Mouse (Mus musculus): ENCODE results near the gene Nub1.
A peak's percentile ranks its signal among the peaks of the same experiment; 100 is the strongest.

Nub1 gene

DNA sequence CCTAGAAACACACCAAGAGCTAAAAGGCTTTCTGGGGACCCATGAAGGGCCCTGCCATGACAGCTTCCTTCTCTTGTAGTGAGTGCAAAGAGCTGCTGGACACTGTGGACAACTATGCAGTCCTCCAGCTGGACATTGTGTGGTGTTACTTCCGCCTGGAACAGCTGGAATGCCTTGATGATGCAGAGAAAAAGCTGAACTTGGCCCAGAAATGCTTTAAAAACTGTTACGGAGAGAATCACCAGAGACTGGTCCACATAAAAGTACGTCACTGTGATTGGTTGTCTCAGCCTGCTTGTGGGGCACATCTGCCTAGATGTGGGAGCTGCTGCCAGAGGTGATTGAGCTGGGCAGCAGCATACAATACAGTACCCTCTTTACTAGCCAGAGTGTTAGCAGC is 15.9 kb downstream of the Nub1 start:
- no peak for DNase-seq

- DNase-seq: no peak
Observed at GRCm38 (mm10) chr5:24704615-24705014, 19.3 kb downstream of the Nub1 start.

GRCm38 (mm10) chr5:24709962-24710361 is 24.6 kb downstream of the Nub1 start:
- no peak for DNase-seq

GRCm38 (mm10) chr5:24711615-24712014 is 26.3 kb downstream of the Nub1 start:
- no peak for DNase-seq

- DNase-seq: peak; percentile 70 to 73
Observed at GRCm38 (mm10) chr5:24713199-24713598, 27.9 kb downstream of the Nub1 start.

DNA sequence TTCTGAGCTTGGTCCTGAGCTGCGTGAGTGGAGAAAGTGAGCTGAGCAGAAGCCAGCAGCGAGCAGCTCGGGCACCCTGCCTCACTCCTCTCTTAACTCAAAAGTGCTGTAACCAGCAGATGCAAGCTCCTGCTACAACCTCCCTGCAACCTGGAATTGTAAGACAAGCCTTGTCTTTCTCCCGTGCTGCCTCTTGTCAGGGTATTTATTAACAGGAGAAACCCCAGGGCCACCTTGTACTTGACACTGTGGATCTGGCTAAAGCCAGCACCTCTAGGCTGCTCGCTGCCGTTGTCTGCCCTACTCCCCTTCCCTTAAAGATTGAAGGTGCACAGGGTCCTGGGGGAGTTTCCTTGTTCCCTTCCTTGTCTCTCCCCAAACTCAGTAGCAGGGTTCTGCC is 28.7 kb downstream of the Nub1 start:
- DNase-seq: no peak

DNA sequence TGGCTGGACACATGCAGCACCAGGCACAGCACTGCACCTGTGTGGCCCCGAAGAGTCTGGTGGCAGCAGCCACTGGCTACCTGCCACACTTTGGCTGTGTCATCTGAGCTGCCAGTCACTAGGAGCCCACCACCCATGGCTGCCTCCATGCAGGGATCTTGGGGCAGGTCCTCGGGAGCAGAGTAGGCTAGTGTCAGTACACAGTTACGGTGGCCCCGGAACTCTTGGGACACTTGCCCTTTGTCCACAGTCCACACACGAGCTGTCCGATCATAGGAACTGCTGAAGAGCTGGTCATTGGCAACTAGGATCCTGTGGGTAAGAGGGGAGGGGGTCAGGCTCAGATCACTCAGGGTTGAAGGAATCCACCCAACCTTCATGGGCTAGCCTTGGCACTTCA is 32.7 kb downstream of the Nub1 start:
- DNase-seq: no peak

DNA sequence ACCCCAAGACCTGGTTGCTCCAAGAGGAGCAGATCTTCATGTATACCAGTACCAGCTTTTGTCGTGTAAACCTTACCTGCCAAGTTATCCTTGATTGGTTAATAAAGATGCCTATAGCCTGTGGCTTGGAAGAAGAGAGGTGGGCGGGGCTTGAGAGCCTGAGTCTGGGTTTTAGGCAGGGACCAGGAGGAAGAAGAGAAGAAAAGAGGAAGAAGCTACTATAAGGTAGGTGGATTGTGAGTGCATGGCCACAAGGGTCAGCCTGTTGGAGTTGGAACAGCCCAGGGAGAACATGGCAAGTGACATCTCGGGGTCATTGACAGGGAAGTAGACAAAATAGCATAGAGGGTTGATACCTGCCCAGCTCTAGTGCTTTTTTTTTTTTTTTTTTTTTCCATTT is 34.5 kb downstream of the Nub1 start:
- no peak for DNase-seq

DNA sequence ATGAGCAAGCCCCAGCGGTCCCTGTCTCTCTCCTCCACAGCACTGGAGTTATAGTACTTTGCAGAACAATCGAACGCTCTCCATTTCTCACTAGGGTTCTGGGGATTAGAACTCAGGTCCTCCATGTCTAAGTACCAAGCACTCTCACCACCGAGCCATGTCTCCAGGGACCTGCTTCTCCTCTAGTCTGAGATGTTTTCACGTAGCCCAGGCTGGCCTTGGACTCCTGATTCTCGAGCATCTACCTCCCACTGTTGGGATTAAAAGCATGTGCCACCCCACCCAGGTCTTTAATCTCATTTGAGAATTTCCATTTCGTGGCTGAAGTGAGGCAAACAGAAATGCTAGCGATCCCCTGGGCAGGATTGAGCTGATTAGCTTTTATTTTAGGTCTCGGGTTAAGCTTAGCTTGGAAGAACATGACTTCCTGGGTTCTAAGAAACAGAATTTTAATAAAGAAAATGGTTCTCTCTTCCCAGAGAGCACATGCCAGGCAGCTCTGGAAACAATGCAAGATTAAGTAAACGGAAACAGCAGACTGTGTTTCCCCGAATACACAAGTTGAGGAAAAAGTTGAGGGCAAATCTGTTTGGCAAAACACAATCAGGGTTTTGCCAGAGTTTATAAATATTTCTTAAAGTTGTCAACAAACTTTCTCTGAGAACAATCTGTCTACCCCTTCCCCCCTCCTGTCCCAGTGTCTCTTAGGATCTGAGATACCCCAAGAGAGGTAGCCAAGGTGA is 38.4 kb downstream of the Nub1 start:
- DNase-seq: no peak

DNA sequence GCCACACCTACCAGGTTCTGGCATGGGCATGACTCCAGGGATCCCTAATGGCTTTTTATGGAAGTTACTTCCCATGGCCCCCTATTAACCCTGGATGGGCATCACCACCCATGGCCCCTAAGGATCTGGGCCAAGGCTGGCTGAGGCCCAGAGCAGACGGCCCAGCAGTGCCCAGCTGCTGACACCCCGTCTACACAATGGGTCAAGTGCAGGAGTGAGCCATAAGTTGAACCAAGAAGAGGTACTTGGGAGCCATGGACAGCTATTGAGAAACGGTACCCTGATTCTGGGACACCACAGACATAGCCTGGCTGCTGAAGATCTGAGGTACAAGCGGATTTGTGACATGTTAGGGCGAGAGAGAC is 38.9 kb downstream of the Nub1 start:
- no peak for DNase-seq

GRCm38 (mm10) chr5:24724805-24725204 is 39.5 kb downstream of the Nub1 start:
- DNase-seq: no peak

DNA sequence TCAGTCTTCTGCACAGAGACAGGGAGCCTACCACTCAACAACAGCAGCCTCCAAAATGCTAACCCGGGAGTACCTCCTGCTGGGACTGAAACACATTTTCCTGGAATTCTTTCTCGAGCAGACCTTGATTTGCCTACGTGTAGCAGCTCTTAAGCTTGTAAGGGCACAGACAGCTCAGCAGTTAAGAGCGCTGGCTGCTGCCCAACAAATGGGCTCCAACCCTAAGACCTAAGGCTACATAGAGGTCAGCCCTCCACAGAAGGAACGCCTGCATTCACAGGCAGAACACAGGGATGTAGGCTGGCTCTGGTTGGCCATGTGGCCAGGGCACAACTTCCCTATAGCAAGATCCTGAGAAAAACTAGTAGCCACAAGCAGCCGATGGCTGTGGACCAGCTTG is 40.6 kb downstream of the Nub1 start:
- no peak for DNase-seq

DNA sequence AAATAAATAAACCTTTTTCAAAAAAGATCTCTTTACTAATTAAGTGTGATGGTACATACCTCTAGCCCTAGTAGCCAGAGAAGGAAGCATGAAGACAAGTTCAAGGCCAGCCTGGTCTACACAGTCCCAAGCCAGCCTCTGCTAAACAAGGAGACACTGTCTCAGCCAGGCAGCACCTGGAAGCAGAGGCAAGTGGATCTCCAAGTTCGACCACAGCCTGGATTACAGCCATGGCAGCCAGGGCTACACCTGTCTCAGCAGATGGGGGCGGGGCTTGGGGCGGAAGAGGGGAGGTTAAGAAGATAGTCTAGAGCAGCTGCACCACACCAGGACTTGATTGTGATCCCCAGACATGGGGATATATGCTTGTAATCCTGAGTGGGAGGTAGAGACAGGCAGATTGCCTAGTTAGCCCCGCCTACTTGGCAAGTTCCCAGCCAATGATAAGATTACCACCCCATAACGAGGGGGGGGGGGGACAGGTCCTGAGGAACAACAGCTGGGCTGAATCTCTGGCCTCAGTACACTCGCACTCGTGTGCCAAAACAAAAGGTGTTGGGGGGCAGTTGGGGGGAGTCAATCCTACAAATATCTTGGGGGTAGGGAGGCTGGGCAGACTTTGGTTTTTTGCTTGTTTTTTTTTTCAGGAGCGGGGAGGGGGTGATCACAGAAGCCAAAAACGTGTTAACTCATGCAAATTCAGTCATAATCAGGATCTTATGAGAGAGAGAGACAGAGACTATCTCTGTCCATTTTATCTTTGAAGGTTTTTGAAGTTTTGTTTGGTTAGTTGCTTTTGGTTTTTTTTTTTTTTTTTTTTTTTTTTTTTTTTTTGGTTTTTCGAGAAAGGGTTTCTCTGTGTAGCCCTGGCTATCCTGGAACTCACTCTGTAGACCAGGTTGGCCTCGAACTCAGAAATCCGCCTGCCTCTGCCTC is 41.8 kb downstream of the Nub1 start:
- DNase-seq: no peak

DNA sequence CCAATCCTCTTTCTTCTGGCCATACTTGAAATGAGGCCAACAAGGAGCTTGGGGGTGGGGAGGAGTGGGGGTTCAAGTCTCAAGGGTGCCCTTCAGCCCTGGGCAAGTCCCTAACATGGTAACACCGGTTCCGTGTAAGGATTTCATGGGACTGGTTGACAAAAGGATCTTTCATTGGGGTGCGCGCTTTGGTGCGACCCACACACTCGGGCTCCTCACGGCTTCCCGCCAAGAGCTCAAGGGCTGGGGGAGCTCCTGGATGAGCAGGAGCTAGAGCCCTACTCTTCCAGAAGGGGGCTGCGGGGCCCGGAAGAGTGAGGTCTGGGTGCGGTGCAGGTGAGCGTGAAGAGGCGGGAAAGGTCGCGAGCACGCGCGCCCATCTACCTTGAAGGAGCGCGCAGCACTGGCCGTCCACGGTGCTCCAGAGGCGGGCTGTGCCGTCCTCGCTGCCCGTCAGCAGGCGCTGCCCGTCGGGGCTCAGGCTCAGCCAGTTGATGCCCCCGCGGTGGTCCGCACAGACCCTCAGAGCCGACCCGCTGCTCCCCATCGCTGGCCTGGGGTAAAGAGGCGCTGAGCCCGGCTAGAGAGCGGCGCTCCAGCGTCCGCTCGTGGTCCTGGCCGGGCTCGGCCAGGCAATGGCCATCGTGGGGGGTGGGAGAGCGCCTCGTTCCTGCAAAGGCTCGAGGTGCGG is 44.6 kb downstream of the Nub1 start:
- no peak for DNase-seq

GRCm38 (mm10) chr5:24730488-24730871 is 45.1 kb downstream of the Nub1 start, which contains the start of gene Wdr86:
Gene Wdr86 (minus strand): TSS chr5:24730727.
- no peak for DNase-seq

GRCm38 (mm10) chr5:24730986-24731385 is 45.7 kb downstream of the Nub1 start:
- DNase-seq: no peak

GRCm38 (mm10) chr5:24733134-24733533 is 47.8 kb downstream of the Nub1 start:
- no peak for DNase-seq

GRCm38 (mm10) chr5:24733771-24734426 is 48.6 kb downstream of the Nub1 start:
- no peak for DNase-seq

- DNase-seq: no peak
Observed at GRCm38 (mm10) chr5:24737595-24737994, 52.3 kb downstream of the Nub1 start.

DNA sequence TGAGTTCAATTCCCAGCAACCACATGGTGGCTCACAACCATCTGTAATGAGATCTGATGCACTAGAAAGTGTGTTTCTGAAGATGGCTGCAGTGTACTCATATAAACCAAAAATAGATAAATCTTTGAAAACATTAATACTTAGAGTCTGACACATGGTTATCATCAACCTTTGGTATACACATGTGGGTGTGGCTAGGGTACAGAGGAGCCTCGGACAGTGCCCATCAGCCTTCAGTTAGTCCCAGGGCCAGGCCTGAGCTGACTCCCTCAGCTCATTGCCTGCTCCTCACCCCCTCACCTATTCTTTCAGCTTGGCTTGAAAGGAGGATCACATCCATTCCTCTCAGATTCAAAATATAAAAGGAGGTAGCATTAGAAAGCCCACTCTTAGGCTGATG is 53.2 kb downstream of the Nub1 start:
- no peak for DNase-seq

GRCm38 (mm10) chr5:24739141-24739753 is 53.9 kb downstream of the Nub1 start:
- DNase-seq: no peak

DNA sequence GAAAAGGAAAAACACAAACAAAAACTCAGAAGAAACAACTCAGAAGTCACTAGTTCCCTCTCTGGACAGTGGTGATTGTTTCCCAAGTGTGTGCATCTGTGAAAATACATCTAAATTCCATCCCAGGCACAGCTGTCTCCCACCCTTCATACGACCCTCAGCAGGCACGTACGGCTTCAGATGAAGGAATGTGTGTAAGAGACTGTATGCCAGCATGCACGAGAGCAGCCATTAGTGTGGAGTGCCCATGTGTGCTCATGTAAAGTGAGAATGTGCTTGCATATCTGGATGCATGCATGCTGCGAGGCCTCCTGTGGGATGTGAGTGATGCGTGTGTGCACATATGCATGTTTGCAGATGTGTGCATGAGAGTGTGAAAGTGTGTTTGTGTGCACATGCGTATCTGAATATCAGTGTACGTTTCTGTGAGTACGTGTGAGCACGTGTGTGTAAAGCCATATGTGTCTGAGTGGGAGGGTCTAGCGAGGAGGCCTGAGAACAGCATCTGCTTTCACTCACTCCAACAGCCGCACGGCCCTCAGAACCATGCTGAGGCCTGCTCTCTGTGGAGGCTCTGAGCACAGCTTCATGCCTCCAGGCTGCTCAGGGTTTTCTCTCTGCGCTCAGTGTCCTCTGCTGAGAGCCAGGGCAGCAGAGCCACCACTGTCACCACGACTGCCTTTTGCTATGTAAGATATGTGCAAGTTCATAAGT is 56.0 kb downstream of the Nub1 start:
- no peak for DNase-seq
